Mouse (Mus musculus) right cerebral cortex, adult 2 months (tissue): ENCODE data around the gene Def6.
A peak's percentile ranks its signal among the peaks of the same experiment; 100 is the strongest.

ENCODE experiments used
- DNase-seq, 2 experiments: peaks; one replicate each; pipeline ENCODE4 v3.0.0; 2021 to 2022; ENCODE audit warnings: low spot score in 2 of 2

Gene Def6

DNA sequence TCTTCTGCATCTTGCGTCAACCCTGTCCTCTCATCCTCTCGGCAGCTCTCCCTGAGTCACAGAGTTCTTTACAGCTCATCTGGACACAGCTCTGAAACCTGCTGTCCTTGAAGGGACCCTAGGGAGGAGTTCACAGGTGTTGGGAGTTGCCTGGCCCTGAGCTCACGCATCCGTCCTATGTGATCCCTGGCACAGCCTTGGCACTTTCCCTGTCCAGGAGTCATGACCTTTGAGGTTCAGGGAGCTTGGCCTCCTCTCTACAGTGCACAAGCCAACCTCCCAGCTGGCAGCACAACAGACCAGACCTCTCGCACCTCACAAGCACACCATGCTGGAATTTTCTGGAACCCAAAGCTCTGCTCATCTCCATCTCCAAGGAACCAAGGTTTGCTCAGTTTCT, 33.3 kb downstream of the Def6 start:
- no peak for DNase-seq

DNA sequence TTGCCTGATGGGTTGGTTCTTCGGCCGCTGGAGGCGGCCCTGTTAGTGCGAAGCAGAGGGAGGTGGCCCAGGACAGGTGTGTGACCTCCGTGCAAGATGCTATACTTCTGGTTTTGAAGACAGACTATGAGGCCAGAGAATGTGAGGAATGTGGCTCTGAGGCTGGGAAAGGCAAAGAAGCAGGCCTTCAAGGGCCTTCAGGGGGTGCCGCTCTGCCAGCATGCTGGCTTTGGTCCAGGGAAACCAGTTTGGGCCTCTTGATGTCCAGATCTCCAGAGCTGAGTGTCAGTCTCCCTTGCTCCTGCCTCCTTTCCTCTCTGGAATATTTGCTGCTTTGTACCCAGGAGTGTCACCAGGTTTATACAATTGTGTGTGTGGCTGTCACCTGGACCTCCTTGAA, 34.7 kb downstream of the Def6 start:
- no peak for DNase-seq

DNA sequence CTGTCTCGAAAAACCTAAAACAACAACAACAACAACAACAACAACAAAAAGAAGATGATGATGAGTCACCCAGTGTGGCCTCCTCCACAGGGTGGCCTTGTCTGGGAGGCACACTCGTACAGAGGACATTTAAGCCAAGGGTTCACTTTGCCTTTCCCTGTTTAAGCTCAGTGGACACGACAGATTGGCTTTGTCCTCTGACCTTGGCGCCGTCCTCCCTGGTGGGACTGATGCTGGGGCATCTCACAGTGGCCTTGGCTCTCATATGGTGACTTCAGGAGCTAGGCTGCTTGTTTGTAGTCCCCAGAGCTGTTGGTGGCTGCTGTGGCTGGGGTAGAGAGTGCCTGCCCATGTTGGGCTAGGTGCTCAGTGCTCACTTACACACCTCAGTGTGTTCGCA, 36.6 kb downstream of the Def6 start:
- DNase-seq, result no peak

- no peak for DNase-seq
Measured at GRCm38 (mm10) chr17:28244714-28245113, 37.1 kb downstream of the Def6 start.

- no peak for DNase-seq
Measured at GRCm38 (mm10) chr17:28246640-28247039, 39.1 kb downstream of the Def6 start.

DNA sequence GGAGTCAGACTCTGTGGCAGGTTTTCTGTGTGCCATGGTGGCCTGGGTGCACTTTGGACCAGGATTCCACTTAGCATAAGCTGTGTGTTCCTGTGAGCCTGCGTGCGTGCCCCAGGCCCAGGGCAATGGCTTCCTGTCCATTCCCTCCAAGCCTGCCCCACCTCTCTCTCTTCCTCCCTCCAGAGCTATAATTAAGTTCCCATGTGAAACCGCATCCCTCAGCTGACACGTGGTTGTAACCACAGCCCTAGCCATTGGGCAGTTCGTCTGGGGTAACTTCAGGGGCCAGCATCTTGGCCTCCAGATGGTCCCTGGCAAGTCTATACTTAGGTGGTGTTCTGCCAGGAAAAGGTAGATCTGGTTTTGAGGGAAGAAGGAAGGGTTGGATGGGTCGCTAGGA, 40.0 kb downstream of the Def6 start:
- DNase-seq, result no peak

DNA sequence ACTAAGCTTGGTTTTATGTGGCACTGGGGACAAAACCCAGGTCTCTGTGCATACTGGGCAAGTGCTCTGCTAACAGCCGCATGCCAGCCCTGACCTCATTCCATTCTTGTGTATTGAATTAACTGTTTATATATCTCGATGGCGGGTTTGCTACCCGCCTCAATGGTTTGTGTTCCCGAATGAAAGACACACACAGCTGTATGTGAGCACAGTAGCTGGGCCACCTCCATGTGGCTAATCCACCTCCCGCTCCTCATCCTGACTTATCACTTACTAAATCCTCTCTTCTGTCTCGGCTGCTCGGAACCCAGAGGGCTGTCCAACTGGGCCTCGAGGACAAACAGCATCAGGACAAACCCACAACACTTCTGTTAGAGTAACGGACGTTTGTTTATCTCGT, 41.5 kb downstream of the Def6 start:
- DNase-seq, result no peak

DNA sequence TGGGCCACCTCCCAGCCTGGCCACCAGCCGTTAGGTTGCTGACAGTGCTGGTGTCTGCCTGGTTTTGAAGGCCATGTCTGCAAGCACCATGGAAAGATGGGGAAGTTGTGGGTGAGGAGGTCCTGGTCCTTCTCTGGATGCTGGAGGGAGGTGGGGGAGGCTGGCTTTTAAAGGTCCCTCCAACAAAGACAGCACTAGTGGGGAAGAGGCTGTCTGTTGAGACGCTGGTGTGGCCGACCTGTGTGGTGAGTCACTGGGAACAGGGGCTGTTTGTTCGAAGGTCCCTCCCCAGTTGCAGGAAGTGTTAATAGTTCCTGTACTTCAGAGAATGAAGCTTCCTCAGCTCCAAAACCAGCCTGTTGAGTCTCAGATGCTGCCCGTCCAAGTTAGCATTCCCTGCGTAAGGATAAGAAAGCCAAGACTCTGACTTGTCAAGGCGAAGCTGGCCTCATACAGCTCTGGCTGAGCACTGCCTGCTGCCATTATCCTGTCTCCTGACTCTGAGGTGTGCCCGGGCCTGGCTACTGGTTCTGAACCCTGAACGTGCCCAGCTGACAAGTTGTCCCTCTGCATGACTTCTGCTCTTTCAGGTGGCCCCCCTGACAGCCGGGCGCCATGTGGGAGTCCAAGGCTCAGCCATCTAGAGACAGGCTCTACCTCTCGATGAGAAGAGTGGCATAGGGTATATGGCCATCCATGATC, 44.2 kb downstream of the Def6 start:
- no peak for DNase-seq

DNA sequence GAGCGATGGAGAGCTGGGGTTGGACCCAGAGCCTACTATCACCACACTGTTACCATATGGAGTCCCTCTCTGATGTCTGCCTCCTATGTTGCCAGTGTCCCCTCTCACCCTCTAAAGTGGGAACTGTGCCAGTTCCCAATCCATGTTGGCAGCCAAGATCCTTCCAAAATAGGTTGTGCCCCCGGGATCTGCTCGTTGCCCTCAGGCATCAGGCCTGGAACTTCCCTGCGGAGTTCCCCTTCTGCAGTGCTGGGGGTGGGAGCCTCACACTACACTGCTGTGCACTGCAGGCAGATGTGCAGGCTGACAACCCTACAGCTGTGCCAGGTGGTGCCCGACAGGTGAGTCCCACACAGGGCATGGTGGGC, 44.7 kb downstream of the Def6 start:
- no peak for DNase-seq

GRCm38 (mm10) chr17:28253216-28253615, 45.6 kb downstream of the Def6 start:
- DNase-seq, result no peak

DNA sequence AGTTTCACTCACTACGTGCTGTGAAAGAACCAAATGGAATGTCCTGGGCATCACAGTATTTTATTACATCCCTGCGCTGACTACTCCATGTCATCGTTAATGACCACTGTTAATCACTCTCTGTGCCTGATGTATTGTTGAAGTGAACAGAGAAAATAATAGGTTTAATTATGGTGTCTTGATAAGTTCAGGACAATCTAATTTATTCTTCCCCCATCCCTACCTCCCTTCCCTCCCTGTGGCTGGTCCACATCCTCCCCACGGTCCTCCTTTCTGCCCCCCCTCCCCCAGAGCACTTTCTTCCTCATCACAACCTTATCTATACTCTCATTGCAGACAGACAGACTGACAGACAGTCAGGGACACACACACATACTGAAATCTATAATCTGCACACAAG, 47.2 kb downstream of the Def6 start:
- DNase-seq, result no peak

DNA sequence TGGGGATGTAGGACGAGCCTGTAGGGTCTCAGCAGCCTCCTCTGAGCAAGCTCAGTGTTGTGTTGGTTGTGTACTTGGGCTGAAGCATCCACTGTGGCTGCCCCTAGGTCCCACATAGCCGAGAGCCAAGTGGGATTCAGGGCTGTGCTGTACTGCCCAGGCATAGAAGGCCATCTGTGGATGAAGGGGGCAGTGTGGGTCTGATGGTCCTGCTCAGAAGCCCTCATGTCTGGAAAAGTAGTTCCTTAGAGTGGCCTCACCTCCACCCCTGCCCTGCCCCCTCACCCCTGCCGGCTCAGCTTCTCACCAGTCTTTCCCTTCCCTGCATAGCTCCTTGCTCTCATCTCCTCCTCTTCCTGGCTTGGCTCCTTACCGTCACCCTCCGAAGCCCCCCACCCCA, 48.1 kb downstream of the Def6 start:
- no peak for DNase-seq

DNA sequence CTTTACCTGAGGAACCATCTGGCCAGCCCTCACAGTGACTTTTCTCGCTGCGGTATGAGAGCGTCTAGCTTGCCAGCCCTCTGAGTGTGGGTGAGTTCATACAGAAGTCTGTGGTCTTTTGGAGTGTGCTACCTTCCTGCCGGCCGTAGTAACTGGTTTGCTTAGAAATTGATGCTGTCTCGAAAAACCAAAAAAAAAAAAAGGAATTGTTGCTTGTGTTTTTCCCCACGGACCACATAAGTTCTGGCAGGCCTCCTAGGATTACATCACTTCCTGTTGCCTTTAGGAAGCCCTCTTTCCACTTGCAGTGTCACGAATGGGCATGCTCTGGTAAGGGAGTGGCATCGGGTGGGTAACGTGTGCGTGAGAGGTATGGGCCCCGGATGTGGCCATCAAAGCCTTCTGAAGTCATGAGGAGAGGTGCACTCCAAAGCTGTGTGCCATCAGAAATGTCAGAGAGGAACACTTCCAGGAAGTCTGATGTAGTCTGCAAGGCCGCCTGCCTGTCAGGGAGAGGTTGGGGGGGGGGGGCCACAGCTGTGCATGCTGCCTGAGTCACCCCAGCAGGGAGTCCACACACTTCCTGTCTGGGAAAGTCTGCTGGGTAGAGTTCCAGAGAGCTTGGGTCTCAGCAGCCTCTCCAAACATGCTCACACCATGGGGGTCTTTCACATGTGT, 49.2 kb downstream of the Def6 start:
- DNase-seq, result no peak

GRCm38 (mm10) chr17:28258325-28258724, 50.7 kb downstream of the Def6 start:
- no peak for DNase-seq

- no peak for DNase-seq
Measured at GRCm38 (mm10) chr17:28259890-28260542, 52.4 kb downstream of the Def6 start.

DNA sequence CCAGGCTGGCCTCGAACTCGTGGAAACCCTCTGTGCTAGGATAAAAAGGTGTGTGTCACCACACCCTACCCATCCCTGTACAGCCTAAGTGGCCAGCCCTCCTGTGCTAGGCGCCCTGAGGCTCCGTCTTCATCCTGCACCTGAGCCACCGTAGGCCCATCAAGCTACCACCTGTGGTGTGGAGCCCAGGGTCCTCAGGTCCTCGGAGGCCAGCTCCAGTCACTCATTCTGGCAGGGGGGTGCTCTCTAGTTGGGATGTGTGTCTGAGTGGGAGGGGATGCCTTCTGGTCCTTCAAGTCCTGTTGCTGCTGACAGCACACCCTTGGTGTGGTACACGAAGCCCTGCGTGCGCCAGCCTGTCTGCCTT, 52.9 kb downstream of the Def6 start:
- no peak for DNase-seq

GRCm38 (mm10) chr17:28261795-28262194, 54.2 kb downstream of the Def6 start:
- no peak for DNase-seq

DNA sequence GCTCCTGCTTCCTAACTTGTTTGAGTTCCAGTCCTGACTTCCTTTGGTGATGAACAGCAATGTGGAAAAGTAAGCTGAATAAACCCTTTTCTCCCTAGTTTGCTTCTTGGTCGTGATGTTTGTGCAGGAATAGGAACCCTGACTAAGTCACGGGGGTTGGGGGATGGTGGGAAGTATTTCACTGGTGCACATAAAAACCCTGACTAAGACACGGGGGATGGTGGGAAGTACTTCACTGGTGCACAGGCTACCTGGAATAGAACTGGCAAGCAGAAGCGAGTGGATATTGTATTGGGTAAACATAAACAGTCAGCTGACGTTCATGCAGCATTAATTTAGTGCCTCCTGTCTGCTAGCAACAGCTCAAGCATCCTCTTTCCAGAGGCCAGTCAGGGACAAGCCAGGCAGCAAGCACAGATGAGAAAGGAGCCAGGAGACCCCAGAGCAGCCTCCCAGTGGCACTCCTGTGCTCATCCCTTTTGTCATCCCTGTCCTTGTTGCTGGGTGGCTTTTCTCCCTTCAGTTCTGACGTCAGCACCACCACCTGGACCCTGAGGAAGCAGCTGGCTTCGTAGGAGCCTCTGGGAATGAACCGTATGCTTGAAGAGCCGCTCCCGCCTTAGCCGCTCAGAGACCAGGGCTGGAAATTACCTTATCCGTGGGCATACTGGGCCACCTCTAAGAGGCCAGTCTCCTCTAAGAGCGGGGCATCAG, 55.8 kb downstream of the Def6 start:
- DNase-seq, result peak; percentile 26 to 53

GRCm38 (mm10) chr17:28267251-28267650, 59.7 kb downstream of the Def6 start:
- no peak for DNase-seq

DNA sequence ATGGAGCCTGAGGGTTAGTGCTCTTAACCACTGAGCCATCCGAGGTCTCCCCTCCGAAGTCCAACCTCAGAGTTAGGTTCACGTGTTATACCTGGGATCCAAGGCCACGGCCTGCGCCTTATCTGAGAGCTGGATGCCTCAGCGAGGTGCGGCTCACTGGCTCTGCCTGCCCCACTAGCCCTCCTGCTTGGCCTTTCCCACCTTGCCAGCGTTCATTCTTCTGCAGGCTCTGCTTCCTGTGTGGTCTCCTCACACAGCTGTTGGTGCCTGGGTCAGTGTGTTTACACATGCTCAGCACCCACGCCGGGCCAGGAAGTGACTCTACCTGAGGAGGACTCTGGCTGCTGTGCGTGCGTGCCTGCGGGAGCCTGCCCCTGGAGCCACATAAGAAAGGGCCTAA, 62.6 kb downstream of the Def6 start:
- no peak for DNase-seq

DNA sequence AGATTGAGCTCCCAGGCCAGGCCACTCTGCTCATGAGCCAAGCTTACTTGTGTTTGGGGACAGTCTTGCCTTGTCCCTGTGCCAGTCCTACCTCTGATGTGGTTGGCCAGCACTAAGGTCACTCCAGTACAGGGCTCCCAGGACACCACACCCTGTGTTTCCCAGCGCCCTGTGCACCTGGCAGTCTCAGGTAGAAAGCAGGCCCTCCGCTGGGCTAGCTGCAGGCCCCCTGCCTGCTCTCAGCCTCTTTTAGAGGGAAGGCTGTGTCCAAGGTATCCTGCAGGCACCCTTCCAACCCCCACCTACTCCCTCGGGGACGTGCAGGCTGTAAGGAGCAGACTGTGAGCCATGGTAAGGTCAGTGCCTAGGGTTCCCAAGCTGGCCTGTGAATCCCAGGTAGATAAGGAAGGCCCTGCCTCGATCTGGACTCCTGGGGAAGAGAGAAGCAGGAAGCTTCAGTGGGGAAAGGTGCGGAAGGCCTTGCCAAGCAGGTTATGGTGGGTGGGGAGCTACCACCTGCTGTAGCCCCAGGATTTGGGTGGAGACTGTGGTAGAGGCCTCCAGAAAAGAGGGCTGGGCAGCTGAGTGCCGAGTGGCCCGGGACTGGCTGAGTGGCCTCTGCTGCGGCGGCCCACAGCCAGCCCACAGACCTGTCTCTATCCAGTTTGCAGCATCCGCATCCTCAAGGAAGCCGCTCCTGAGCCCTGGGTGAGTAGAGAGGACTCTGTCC, 64.1 kb downstream of the Def6 start:
- DNase-seq, result no peak

- no peak for DNase-seq
Measured at GRCm38 (mm10) chr17:28272281-28272680, 64.7 kb downstream of the Def6 start.
